Mouse (Mus musculus) urinary bladder, postnatal 10 days (tissue): Measurements from ENCODE around the gene Tdpoz4.
"Not testable (repeated sequence)": the region's sequence is repeated elsewhere in the genome, so short reads cannot be mapped to it uniquely, and the experiment has no call there.

Experiments used
- DNase-seq: peaks from one replicate; pipeline ENCODE4 v3.0.0; 2022; ENCODE audit warnings: low spot score

Gene Tdpoz4

GRCm38 (mm10) chr3:93796098-93796497, at the start of gene Tdpoz4:
TSS of gene Tdpoz4 (plus strand) at chr3:93796398.
- DNase-seq, result not testable (repeated sequence)

GRCm38 (mm10) chr3:93754022-93754421, 42.2 kb upstream of the Tdpoz4 start:
- not testable (repeated sequence) for DNase-seq

DNA sequence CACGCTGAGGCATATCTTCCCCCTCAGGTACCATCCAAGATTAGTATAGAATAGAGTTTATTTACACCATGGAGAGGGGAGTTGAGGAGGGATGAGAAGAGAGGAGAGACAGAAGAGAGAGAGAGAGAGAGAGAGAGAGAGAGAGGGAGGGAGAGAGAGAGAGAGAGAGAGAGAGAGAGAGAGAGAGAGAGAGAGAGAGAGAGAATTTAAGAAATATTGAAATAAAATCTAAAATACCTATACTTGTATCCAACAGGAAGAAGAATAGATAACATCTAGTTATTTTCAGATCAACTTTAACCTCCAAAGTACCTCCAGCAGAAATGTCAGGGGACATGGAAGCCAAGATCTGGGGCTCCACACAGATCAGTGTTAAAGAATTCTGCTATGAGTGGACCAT, 23.5 kb upstream of the Tdpoz4 start, which contains the start of gene Gm5773:
Gm5773 (plus strand) TSS at position 301 of the 400 bp plus-strand sequence.
- not testable (repeated sequence) for DNase-seq

- DNase-seq, result not testable (repeated sequence)
Observed at GRCm38 (mm10) chr3:93813341-93813740, 17.1 kb downstream of the Tdpoz4 start.

DNA sequence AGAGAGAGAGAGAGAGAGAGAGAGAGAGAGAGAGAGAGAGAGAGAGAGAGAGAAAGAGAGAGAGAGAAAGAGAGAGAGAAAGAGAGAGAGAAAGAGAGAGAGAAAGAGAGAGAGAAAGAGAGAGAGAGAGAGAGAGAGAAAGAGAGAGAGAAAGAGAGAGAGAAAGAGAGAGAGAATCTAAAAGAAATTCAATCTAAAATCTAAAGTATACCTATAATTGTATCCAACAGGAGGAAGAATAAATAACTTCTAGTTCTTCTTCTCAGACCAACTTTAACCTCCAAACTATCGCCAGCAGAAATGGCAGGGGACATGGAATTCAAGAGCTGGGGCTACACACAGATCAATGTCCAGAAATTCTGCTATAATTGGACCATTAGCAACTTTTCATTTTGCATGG, 29.5 kb downstream of the Tdpoz4 start, which contains the start of gene Tdpoz3:
Tdpoz3 (plus strand) TSS at position 301 of the 400 bp plus-strand sequence.
- not testable (repeated sequence) for DNase-seq
